Mouse (Mus musculus) monocyte, adult 2 months (primary cell): Measurements from ENCODE around the gene Phf1.
A peak's percentile ranks its signal among the peaks of the same experiment; 100 is the strongest.
"Not testable (repeated sequence)": the region's sequence is repeated elsewhere in the genome, so short reads cannot be mapped to it uniquely, and the experiment has no call there.

Experiments
- DNase-seq, 2 experiments: peaks; one replicate each; pipeline ENCODE4 v3.0.0; 2022; ENCODE audit warnings: low spot score in 2 of 2, low read depth in 1 of 2

The Phf1 gene

GRCm38 (mm10) chr17:26932839-26933398, at the start of gene Phf1:
Gene Phf1, plus strand, starts transcription at chr17:26933052.
- DNase-seq, result peak; percentile 78 to 93

GRCm38 (mm10) chr17:26883585-26883984, 49.3 kb upstream of the Phf1 start:
- no peak for DNase-seq

DNA sequence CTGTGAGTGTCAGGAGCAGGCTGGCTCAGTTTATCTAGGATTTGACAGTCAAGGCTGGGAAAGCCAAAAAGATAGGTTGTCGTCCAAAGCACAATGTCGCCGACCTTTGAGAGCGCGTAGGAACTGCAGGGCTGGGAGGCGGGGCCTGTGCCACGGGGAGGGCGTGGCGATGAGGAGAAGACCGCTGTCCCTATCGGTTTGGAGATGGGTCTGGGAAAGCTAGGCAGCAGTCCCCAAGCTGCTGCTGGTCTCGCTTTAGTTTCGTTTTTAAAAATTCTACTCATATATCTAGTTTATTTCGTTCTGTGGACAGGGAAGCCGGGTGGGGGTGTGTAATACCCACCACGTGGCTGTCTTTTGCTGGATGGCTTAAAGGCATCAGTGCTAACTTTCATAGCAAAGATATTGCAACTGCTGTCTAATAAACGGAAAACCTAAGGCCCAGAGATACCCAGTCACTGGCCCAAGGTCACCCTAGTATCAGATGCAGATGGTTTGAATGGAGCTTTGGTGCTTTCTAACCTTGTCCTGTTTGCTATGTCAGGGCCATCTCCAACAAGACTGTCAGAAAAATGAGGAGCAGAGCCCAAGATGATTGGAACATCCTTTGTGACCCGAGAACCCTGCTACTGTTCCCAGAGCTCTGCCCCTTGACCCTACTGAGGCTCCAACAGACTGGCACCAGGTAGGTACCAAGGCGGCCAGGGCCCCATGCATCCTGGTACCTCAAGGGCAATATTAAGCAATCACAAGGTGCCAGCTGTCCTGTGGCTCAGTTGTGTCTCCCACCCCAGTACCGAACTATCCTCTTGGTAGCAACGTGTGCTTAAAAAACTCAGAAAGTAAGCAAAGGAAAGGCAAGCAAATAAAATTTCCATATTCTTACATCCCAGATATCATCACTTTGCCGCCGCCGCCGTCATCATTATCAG, 47.6 kb upstream of the Phf1 start:
- peak in 1 of 2 experiments; percentile 41 for DNase-seq

DNA sequence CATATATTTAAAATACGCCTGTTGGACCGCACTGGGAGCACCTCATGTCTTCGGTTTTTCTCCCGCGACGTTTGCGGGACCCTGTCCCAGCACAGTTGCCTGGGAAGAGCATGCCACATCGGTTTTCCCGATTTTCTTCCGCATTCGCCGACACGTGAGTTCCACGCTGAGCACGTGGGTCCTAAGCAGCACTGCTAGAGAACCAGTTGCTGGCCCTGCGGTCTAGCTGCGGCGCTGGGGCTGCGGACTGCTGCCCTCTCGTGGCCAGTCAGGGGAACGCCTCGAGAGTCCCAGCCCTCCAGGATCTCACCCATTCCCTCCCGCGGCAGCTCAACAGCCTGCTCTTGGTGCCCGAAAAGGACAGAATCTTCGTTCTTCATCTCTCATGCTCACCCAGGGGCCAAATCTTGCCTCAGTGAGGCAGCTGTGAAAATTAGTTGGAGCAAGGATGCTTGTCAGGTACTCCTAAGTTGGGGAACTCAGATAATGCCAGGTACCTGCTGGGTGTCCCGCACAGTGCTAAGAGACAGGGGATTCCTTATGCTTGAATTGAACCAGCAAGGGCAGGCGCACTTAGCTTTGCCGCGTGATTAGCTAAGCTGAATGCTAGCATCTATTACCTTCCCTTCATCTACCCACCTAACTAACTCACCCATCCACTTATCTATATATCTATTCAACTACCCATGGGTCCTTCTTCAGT, 46.7 kb upstream of the Phf1 start:
- peak; percentile 45 to 72 for DNase-seq

GRCm38 (mm10) chr17:26887926-26888325, 44.9 kb upstream of the Phf1 start:
- DNase-seq, result no peak

GRCm38 (mm10) chr17:26892635-26893375, 40.0 kb upstream of the Phf1 start:
- DNase-seq, result no peak

DNA sequence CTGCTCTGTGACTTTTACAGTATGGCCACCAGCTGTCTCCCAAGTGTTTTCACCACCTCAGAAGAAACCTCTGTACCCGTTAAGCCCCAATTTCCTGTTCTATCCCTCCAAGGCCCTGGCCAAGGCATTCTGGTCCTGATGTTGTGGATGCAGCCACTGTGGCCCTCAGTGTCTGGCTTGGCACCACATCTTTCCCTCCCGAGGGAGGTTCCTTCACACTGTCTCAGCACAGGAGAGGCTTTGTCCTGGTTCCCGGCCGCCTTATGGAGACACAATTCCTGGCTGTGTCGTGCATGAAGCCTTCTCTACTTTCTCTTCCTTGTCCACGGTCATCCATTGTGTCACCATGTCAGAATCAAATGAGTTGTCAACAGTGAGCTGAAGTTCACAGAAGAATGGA, 39.4 kb upstream of the Phf1 start:
- no peak for DNase-seq

DNA sequence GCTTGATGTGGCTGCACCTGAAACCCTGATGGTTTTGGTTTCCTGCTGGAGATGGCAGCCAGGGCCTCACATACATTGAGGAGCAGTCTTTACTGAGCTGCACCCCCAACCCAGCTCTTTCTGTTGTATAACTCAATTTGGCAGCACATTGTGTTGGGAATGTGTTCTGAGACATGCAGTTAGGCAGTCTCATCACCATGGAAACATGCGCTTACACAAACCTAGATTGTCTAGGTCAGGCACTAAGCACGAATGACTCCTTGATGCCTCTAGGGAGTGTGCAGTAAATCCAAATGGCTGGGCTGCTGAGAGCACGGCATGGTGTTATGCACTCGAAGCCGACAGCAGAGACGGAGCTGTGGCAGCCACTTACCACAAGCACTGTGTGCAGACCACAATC, 38.5 kb upstream of the Phf1 start:
- DNase-seq, result no peak

DNA sequence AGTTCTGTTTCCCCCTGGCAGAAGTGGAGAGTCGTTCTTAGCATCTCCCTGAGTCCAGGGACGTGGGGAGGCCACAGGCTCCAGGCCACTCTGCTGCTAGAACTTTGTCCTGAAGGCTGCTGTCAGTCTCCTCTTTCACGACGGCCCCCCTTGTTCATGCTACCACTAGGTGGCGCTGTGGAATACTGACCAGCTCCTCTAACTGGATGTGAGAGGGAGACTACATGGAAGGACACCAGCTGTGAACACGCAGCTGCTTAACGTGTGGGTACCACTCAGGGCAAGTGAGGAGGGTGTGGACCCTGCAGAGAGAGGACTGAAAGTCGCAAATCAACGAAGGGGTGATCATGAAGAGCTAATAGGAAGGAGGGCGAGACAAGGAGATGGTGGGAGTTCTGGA, 37.3 kb upstream of the Phf1 start:
- DNase-seq, result peak in 1 of 2 experiments; percentile 44

GRCm38 (mm10) chr17:26900916-26901315, 31.9 kb upstream of the Phf1 start:
- no peak for DNase-seq

- DNase-seq, result no peak
These were observed 28.5 kb upstream of the Phf1 start for GRCm38 (mm10) chr17:26904320-26904719.

DNA sequence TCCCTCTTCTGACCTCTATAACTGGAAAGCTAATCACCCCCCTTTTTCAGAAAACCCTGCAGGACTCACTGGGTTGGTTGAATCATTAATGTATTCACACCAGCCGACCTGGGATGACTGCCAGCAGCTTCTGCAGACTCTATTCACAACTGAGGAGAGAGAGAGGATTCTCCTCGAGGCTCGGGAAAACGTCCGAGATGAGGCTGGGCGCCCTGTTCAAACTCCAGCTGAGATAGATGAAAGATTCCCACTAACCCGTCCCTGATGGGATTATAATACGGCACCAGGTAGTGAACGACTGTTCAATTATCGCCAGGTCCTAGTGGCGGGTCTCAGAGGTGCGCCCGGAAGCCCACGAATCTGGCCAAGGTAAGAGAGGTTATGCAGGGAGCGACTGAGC, 25.3 kb upstream of the Phf1 start:
- not testable (repeated sequence) for DNase-seq

GRCm38 (mm10) chr17:26915248-26915647, 17.6 kb upstream of the Phf1 start:
- no peak for DNase-seq

DNA sequence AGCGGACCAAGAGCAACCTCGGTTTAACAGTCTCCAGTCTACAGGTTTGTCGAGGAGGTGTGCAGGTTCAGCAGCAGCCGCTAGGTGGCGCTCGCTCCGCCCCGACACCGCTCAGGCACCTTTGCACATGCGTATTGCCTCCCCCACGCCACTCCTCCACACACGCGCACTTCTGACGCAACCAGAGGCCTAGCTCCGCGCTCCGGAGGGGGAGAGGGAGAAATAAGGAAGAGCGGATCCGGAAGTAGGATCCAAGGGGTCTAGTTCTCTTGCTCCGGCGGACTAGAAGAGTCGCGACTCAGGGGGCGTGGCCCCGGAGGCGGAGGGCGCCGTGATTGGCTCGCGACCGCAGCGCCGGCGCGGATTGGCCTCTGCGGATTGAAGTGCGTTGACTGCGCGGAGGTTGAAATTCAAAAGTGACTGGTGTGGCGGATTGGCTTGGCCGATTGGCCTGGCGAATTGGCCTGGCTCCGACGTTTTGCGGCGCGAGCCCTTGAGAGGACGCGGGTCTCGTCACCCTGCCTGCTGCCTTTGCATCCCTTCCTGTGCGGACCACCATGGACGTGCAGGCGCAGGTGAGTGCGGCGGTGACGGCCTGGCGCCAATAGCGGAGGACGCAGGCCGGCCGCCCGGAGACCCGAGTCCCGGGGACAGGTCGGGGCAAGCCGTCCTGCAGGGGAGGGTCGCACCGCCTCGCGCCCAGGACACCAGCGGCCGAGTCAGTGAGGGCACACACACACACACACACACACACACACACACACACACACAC, 16.0 kb upstream of the Phf1 start, which contains the start of gene Kifc5b:
Kifc5b (plus strand) TSS at position 381 of the 772 bp plus-strand sequence.
- peak; percentile 99 for DNase-seq

DNA sequence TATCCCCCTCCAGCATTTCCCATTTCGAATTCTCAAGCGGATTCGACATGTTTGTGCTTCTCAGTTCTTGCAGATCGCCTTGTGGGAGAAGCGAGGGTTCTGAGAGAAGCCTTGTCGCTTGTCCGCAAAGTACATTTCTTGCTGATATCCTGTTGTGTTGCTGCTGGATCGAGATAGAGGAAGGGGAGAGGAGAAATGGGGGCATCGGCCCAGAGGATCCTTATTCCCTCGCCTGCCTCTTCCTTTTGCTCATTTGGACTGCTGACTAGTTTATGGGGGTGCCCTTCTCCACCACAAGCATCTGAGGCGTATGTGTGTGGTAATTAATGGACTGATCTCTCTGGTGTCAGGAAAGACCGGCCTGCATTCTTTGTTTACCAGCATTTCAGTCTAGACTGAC, 15.3 kb upstream of the Phf1 start:
- not testable (repeated sequence) for DNase-seq

DNA sequence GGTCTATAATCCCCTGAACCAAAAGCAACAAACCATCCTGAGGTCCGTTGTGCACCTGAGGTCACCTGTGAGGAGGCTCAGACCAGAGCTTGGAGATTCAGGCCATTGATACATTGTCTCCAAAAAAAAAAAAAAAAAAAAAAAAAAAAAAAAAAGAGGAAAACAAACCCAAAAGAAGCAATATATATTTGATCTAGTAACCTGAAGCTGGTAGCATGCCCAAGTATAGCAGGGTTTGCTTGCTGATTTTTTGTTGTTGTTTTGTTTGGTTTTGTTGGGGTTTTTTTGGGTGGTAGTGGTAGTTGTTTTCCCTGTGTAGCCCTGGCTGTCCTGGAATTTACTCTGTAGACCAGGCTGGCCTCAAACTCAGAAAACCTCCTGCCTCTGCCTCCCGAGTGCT, 14.5 kb upstream of the Phf1 start:
- no peak for DNase-seq

GRCm38 (mm10) chr17:26919516-26919915, 13.3 kb upstream of the Phf1 start:
- DNase-seq, result not testable (repeated sequence)

- DNase-seq, result not testable (repeated sequence)
These were observed 10.5 kb upstream of the Phf1 start for GRCm38 (mm10) chr17:26922368-26922767.

DNA sequence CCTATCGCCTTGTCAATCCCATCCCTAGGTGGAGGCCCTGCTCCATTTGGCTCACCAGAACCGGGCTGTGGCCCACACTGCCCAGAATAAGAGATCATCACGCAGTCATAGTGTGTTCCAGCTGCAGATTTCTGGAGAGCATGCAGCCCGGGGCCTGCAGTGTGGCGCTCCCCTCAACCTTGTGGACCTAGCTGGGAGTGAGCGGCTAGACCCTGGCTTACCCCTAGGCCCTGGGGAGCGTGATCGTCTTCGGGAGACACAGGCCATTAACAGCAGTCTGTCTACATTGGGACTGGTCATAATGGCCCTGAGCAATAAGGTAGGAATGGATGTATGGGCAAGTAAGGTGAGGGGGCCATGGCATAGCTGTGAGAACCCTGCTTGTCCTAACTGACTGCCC, 7.4 kb upstream of the Phf1 start:
- DNase-seq, result not testable (repeated sequence)

DNA sequence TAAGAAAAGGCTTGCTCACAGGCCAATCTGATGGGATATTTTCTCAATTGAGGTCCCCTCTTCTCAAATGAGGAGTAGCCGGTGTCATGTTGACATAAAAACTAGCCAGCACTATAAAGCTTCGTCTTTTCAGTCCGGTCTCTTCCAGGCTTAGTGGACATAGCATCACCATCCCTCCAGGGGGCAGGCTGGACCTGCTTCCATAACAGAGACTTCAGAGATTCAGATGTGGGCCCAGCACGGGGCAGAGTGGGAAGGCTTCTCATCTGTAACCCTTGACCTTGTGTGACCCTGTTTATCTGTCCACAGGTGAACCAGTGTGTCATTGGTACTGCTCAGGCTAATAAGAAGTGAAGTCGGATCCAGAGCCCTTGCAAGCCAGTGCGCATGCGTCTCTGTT, 1.1 kb upstream of the Phf1 start:
- peak in 1 of 2 experiments; percentile 40 for DNase-seq
